Mouse (Mus musculus) subcutaneous adipose tissue, adult 2 months (tissue): ENCODE data around the gene Vim. TPM values are rescaled to one million over a fixed set of nuclear protein-coding genes. Genes with fewer than 3 reads are reported as not detected.

ENCODE experiments used
- polyA plus RNA-seq: library from polyadenylated mRNA; depleted of rRNA; stranded (reverse); fragments of >200 nt; gene quantifications from 2 replicates; pipeline ENCODE4 v1.2.3, GENCODE M21; 2012; ENCODE audit warnings: low replicate concordance; rRNA removed

The Vim gene
- 2,200 and 3,974 TPM in 2 replicates for polyA plus RNA-seq

DNA sequence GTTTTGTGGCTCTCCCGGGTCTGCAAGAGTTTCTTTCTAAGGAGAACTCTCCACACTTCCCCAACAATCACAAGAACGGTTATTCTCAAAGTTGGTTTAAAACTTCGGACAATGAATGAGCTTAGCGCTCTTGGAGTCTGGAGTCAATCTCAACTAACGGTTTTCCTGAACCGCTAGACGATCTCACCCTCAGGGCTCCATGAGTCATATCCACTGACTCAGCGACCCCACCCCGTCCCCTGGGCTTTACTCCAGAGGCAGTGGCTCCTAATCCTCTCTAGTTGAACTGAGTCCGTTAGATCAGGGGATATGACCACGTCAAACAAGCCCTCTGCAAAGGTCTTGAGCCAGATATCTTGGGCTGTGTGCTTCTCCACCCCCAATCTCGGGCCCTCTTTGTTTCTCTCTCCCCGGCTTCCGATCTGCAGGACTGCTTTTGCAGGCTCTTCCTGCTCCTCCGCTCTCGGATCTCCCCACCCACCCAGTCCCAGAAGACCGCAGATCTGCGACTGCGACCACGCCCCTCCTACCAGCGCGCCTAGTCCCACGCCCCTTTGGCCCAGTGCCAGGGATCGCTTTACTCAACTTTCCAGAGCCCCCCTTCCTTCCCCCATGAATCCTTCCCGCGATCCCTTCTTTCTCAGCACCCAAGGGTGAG lies at the start of gene Vim:
Vim (plus strand) TSS at position 520 of the 658 bp plus-strand sequence.

DNA sequence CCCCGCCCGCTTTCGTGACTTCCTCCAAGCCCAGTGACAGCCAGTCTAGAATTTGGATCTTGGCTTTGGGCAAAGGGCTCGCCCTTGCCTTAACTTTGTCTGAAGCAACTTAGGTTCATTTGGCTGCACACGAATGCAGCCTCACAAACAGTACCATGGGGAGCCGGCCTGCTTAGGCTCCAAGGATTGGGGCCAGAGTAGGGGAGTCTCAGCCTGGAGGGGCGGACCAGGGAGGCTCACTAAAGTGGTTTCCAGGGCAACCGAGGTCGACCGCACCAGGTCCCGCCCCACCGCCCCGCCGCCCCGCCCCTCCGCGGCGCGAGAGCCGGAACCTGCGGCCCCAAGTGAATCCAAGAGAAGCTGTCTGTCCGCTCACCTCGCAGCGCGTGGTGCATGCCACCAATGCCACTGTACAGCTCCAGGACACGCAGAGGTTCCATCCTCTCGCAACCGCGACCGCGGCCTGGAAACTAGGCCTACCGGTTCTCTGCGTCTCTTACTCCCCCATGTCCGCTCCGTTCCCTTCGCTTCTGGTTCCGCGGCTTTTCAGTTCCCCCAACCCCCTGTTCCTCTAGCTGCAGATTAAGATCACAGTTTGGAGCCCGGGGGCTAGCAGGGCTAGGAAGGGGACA lies 29.4 kb upstream of the Vim start, which contains the start of gene Trdmt1:
Trdmt1 (minus strand) TSS at position 476 of the 632 bp plus-strand sequence.

Other genes starting within 250 kb of the Vim start
- 0.11 and 0.13 TPM in 2 replicates for gene Cubn, start 82.1 kb upstream of the Vim start, polyA plus RNA-seq
- gene Trdmt1, start 29.3 kb upstream of the Vim start, polyA plus RNA-seq = 2.0 and 2.9 TPM in 2 replicates
- 0.62 and 0.72 TPM in 2 replicates for gene St8sia6, start 220.1 kb downstream of the Vim start, polyA plus RNA-seq